Mouse (Mus musculus) lung, embryonic 15.5 days (tissue): ENCODE data around the gene Zfp296. TPM values are rescaled to one million over a fixed set of nuclear protein-coding genes. Genes with fewer than 3 reads are reported as not detected.

Experiments used
- ATAC-seq: fragments of 200-750 bp; cut with Nextera tagmentation; 2 replicates; pipeline ENCODE4 v1.8.0; 2017; ENCODE audit warnings: moderate number of reproducible peaks, borderline replicate concordance; ENCODE audit not compliant: low FRiP score, low TSS enrichment; ENCODE audit errors: extremely low read depth
- H3K27ac ChIP-seq: fragments of 300-500 bp; sonication (generic); 2 replicates; pipeline ENCODE4 v1.5.1; 2015; ENCODE audit warnings: moderate library complexity, mild to moderate bottlenecking, inconsistent platforms
- H3K27me3 ChIP-seq: fragments of 300-500 bp; sonication (generic); 2 replicates; pipeline ENCODE4 v1.6.1; 2015; ENCODE audit warnings: inconsistent platforms
- H3K36me3 ChIP-seq: fragments of 300-500 bp; sonication (generic); 2 replicates; pipeline ENCODE4 v1.6.1; 2015; ENCODE audit warnings: inconsistent platforms
- H3K4me1 ChIP-seq: fragments of 300-500 bp; sonication (generic); 2 replicates; pipeline ENCODE4 v1.6.1; 2015; ENCODE audit warnings: inconsistent platforms
- H3K4me2 ChIP-seq: fragments of 300-500 bp; sonication (generic); 2 replicates; pipeline ENCODE4 v1.6.1; 2015; ENCODE audit warnings: inconsistent platforms, mild to moderate bottlenecking, moderate library complexity
- H3K4me3 ChIP-seq: fragments of 300-500 bp; sonication (generic); 2 replicates; pipeline ENCODE4 v1.5.1; 2015; ENCODE audit warnings: mild to moderate bottlenecking, inconsistent platforms
- H3K9ac ChIP-seq: fragments of 300-500 bp; sonication (generic); 2 replicates; pipeline ENCODE4 v1.6.1; 2015; ENCODE audit warnings: inconsistent platforms
- H3K9me3 ChIP-seq: fragments of 300-500 bp; sonication (generic); 2 replicates; pipeline ENCODE4 v1.6.1; 2016; ENCODE audit warnings: inconsistent platforms
- WGBS: fragments of 180-500 bp; shearing (Covaris S2); methylation state at CpG from one replicate; pipeline ENCODE4 v1.1.7; 2015; 5-methylcytosine and 5-hydroxymethylcytosine counted together
- polyA plus RNA-seq: library from polyadenylated mRNA; unstranded; fragments of >200 nt; fragmentation: Nextera tagmentation; extraction: Ambion mirVana; gene quantifications from 2 replicates; pipeline ENCODE4 v1.2.1, GENCODE M21; 2015

Zfp296 gene
- polyA plus RNA-seq, 1 experiment from 2014 or later, result 0.50 TPM

DNA sequence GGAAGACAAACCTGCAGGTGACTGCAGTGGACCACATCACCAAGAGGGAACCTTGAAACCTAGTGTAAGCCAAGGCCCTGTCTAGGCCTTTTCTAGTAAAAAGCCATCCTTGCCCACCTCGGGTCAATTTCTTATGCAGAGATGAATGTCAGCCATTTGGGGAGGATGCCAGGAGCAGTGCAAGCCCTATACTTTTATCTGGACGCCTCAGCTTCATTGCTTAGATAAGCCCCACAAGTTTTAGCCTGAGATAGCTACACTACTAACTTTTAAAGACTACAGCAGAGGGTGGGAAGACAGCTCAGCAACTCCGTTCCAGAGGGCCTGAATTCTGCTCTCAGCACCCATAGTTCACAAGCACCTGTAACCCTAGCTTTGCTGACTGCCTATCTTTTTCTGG, 13.2 kb upstream of the Zfp296 start:
- Histone ChIP-seq H3K27me3 (no peaks in the 10 kb centered on the region), H3K9me3 (no peaks in the 10 kb centered on the region; the same call in 1 of the 2 replicates), H3K27ac (no peak overlapping the region), H3K4me2 (no peak overlapping the region), H3K4me3 (no peak overlapping the region), H3K36me3 (peaks cover 33% of the 10 kb centered on the region), H3K9ac (0 out of 2 replicates have a peak overlapping the region, but pooled peaks have one; percentile 5), H3K4me1 (peaks cover 30% of the 10 kb centered on the region)
- WGBS, result 79% methylated on average over 3 of the region's 3 CpGs
- no peak for ATAC-seq

DNA sequence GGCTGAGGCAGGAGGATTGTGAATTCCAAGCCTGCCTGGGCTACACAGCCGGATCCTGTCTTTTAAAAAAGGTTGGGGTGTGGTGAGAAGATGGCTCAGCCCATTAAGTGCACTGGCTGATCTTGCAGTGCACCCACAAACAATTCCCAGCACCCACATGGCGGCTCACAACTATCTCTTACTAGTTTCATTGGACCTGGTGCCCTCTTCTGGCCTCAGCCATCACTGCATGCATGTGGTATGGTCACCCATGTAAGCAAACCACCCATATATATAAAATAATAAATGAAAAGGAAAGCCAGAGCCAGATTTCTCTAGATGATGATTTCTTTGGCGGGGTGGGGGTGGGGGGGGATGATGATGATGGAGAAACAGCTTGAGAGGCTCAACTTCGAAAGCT, 12.6 kb upstream of the Zfp296 start:
- H3K36me3 ChIP-seq, result peaks cover 35% of the 10 kb centered on the region
- H3K4me2 ChIP-seq, result no peak overlapping the region
- H3K4me1 ChIP-seq, result peaks cover 24% of the 10 kb centered on the region
- no peak overlapping the region for H3K4me3 ChIP-seq
- H3K9me3 ChIP-seq, result no peaks in the 10 kb centered on the region; the same call in 1 of the 2 replicates
- H3K27ac ChIP-seq, result no peak overlapping the region
- H3K9ac ChIP-seq, result no peak overlapping the region
- WGBS, result 94% methylated on average over 4 of the region's 4 CpGs
- no peaks in the 10 kb centered on the region for H3K27me3 ChIP-seq
- ATAC-seq, result no peak

DNA sequence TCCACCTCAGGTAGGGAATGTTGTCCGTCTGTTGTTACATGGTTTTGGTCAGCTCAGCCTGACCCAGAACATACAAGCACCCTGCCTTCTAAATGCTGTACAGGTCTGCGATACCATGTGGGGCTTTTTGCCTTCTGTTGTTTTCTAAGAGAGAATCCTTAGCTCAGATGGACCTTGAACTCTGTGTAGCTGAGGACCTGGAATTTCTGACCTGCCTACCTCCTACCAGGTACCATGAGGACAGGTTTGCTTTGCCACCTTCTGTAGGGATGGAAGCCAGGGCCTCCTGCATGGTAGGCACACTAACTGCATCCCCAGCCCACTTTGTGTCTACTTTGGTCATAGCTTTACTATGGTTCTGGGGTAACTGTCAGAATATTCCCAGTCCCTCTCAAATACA, 11.3 kb upstream of the Zfp296 start:
- WGBS, result 97% methylated on average over 2 of the region's 2 CpGs
- peaks cover 47% of the 10 kb centered on the region for H3K36me3 ChIP-seq

DNA sequence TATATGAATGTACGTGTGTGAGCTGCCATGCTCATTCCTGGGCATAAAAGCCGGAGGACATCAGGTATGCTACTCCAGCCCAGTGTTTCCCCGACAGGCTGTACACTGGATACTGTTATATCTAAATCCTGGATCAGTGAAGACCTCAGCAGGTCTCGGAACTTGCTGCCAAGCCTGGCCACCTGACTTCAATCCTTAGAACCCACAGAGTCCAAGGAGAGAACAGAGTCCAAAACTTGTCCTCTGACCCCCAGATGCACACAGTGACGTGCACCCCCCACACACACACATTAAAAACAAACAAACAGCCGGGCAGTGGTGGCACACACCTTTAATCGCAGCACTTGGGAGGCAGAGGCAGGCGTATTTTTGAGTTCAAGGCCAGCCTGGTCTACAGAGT, 9.7 kb upstream of the Zfp296 start:
- Histone ChIP-seq H3K27me3 (no peaks in the 10 kb centered on the region), H3K4me2 (no peak overlapping the region), H3K9me3 (no peaks in the 10 kb centered on the region; the same call in 1 of the 2 replicates), H3K4me1 (peaks cover 21% of the 10 kb centered on the region), H3K4me3 (no peak overlapping the region), H3K27ac (no peak overlapping the region), H3K36me3 (peaks cover 47% of the 10 kb centered on the region), H3K9ac (no peak overlapping the region)
- ATAC-seq, result no peak
- 89% methylated on average over 8 of the region's 8 CpGs for WGBS

More for the DNA sequence above, 11.3 kb upstream of the Zfp296 start:
- no peak overlapping the region for H3K27ac ChIP-seq
- no peak overlapping the region for H3K9ac ChIP-seq
- no peaks in the 10 kb centered on the region for H3K27me3 ChIP-seq
- ATAC-seq, result no peak
- H3K9me3 ChIP-seq, result no peaks in the 10 kb centered on the region; the same call in 1 of the 2 replicates
- H3K4me1 ChIP-seq, result peaks cover 11% of the 10 kb centered on the region
- H3K4me2 ChIP-seq, result no peak overlapping the region
- no peak overlapping the region for H3K4me3 ChIP-seq

DNA sequence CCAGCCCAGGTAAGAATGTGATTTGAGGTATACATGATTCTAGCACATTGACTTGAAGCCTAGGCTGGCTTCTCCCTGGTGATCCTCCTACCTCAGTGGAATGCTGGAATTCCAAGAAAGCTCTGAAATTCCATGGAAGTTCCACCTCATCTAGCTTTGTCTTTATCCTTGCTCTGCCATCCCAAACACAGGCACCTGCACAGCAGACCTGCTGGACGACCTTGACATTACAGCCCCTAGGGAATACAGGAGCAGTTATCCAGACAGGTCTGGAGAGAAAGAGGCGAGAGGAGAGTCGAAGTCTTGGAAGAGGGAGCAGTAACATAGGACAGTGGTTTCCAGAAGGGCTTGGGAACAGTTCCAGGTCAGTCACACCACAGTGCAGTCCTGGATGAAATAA, 7.4 kb upstream of the Zfp296 start:
- Histone ChIP-seq H3K4me1 (peaks cover 23% of the 10 kb centered on the region), H3K27me3 (peaks cover 1% of the 10 kb centered on the region; the same call in 1 of the 2 replicates), H3K36me3 (peaks cover 41% of the 10 kb centered on the region), H3K9ac (no peak overlapping the region), H3K27ac (no peak overlapping the region), H3K4me3 (no peak overlapping the region), H3K9me3 (no peaks in the 10 kb centered on the region), H3K4me2 (no peak overlapping the region)
- 75% methylated on average over 3 of the region's 3 CpGs for WGBS
- no peak for ATAC-seq

DNA sequence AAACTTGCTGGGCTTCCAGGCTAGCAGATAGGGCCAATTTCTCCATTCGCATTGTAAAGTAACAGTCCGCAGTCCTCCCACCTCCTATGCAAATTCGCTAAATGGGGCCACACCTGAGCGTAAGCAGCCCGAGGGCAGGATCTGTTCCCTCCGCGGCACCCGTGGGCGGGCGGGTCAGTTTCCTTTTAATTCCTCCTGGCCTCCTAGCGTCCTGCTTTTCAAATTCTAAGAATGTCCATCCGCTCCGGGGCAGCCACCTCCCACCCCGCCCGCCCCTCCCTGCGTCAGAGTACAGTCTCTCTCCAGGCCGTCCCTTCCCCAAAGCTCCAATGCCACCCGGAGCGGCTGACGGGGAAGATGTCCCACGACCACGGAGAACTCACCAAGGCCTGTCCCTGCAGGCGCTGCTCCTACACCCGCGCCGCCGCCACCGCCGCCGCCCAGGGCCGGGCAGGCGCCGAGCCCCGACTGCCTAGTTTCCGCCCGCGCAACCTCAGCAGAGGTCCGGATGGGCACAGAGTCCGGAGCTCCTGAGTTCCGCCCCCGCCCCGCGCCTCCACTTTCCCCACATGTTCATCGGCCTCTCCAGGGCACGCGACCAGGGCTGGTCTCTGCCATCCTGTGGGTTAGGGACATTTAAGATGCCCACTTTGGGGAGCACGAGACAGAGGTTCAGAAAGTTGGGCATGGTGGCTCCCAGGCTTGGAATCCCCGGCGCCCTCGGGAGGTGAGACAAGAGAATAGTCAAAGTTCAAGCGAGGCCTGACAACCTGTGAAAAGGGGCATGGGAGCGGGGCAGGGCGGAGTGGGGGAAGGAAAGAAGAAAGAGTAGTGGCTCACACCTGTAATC, 3.9 kb upstream of the Zfp296 start:
- peak overlapping the region; percentile 93 for H3K27ac ChIP-seq
- H3K9me3 ChIP-seq, result no peaks in the 10 kb centered on the region
- under 1% methylated on average over 53 of the region's 53 CpGs for WGBS
- peaks cover 34% of the 10 kb centered on the region for H3K4me1 ChIP-seq
- H3K27me3 ChIP-seq, result peaks cover 27% of the 10 kb centered on the region
- H3K36me3 ChIP-seq, result peaks cover 18% of the 10 kb centered on the region; the same call in 1 of the 2 replicates
- H3K4me2 ChIP-seq, result peak overlapping the region; percentile 91
- peak overlapping the region; percentile 81 for H3K9ac ChIP-seq
- H3K4me3 ChIP-seq, result peak overlapping the region; percentile 81
- peak; percentile 81 for ATAC-seq

DNA sequence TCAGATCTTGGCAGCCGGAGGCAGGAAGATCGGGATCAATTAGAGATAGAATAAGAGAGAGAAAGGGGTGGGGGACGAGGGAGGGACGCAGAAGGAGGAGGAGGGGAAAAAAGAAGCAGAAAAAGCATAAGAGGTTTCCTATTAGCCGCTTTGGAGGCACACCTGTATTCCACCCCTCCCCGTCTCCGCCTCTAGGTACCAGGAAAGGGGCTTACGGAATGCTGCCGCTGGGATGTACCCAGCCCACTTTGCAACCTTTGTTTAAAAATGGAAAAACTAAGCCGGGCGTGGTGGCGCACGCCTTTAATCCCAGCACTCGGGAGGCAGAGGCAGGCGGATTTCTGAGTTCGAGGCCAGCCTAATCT, 3.3 kb upstream of the Zfp296 start:
- 16% methylated on average over 16 of the region's 16 CpGs for WGBS
- Histone ChIP-seq H3K4me3 (peak overlapping the region; percentile 81), H3K9me3 (no peaks in the 10 kb centered on the region), H3K36me3 (peaks cover 15% of the 10 kb centered on the region; the same call in 1 of the 2 replicates), H3K9ac (peak overlapping the region; percentile 81), H3K4me1 (peaks cover 34% of the 10 kb centered on the region), H3K4me2 (peak overlapping the region; percentile 91), H3K27ac (peak overlapping the region; percentile 93), H3K27me3 (peaks cover 33% of the 10 kb centered on the region)
- ATAC-seq, result no peak

DNA sequence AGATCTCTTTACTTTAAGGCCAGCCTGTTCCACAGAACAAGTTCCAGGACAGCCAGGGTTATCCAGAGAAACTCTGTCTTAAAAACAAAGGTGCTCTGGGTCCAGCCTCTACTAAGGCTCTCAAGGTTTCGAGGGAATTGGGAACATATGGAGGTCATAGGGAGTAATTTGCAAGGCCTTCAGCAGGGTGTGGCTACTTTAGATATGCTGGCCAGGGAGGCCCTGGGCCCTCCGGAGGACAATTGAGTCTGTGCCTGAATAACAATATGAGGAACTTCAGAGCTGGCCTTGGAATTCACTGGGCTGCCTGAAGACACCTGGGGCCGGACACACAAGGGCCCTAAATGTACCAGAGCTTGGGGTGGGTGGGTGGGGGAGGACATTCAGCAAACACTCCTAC, 1.5 kb upstream of the Zfp296 start:
- Histone ChIP-seq H3K27ac (no peak overlapping the region), H3K9ac (no peak overlapping the region), H3K4me1 (peaks cover 34% of the 10 kb centered on the region), H3K9me3 (no peaks in the 10 kb centered on the region), H3K36me3 (peaks cover 8% of the 10 kb centered on the region), H3K27me3 (peaks cover 35% of the 10 kb centered on the region), H3K4me2 (no peak overlapping the region), H3K4me3 (no peak overlapping the region)
- no peak for ATAC-seq
- 65% methylated on average over 3 of the region's 3 CpGs for WGBS

DNA sequence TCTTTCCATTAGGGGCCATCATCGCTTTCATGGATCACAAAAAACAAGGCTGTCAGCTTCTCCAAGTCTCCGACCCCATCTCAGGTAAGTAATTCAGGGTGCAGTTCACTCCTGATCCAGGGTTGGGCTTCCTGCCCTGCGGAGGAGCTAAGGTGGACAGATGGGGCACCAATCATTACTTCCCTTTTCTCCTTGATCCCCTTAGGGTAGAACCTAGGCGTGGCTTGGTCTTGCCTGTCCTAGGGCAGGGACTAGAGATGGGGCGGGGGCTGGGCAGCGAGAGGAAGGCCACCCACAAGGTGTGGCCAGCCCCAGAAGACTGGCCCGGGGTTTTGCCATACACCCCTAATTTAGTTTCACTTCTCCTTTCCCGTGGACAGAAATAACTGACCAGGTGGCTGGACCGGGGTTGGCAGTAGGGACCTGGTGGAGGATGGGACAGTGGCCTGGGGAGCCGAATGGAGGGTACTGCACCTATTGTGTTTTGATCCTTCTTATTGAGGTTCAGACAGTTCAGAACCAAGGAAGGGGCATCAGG, 859 bp downstream of the Zfp296 start:
- H3K9me3 ChIP-seq, result no peaks in the 10 kb centered on the region
- H3K27me3 ChIP-seq, result peaks cover 35% of the 10 kb centered on the region
- H3K4me1 ChIP-seq, result peaks cover 18% of the 10 kb centered on the region
- no peak for ATAC-seq
- peaks cover 27% of the 10 kb centered on the region for H3K36me3 ChIP-seq
- WGBS, result 19% methylated on average over 10 of the region's 10 CpGs
- peak overlapping the region; percentile 43 for H3K4me3 ChIP-seq
- peak overlapping the region; percentile 27; the same call in 1 of the 2 replicates for H3K9ac ChIP-seq
- no peak overlapping the region for H3K27ac ChIP-seq
- H3K4me2 ChIP-seq, result peak overlapping the region; percentile 89

DNA sequence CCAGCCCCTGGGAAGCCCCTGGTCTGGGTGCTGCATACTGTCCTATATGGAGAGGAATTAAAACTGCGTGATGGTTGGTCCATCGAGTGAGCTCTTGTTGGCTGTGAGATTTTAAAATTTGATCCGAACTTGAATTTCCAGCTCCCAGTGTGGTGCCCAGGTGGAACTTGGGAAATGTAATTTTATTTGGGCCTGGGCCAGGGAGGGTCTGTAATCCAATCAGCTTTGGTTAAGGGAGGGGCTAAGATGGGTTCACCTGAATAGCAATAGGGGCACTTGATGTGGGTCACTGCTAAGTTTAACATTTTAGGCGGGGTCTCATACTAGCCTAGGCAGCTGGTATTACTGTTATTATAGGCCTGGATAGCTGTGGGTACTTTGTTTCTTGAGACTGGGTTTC, 1.3 kb downstream of the Zfp296 start:
- no peak for ATAC-seq
- peaks cover 35% of the 10 kb centered on the region for H3K27me3 ChIP-seq
- no peak overlapping the region for H3K27ac ChIP-seq
- no peaks in the 10 kb centered on the region for H3K9me3 ChIP-seq
- no peak overlapping the region for H3K9ac ChIP-seq
- peaks cover 18% of the 10 kb centered on the region for H3K4me1 ChIP-seq
- H3K4me2 ChIP-seq, result peak overlapping the region; percentile 89; the same call in 1 of the 2 replicates
- H3K4me3 ChIP-seq, result no peak overlapping the region
- H3K36me3 ChIP-seq, result peaks cover 28% of the 10 kb centered on the region
- 60% methylated on average over 4 of the region's 4 CpGs for WGBS

DNA sequence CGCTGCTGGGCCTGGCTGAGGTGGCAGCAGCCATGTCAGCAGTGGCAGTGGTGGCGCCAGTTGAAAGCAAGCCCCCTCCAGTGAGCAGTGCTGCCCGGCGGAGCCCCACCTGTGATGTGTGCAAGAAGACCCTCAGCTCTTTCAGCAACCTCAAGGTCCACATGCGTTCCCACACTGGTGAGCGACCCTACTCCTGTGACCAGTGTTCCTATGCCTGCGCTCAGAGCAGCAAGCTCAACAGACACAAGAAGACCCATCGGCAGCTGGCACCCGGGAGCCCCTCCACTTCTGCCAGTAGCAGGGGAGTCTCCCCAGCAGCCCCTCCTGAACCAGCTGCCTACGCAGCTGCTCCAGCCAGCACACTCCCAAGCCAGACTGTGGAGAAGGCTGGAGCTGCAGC, 2.7 kb downstream of the Zfp296 start:
- Histone ChIP-seq H3K4me3 (no peak overlapping the region), H3K4me2 (no peak overlapping the region), H3K36me3 (peaks cover 41% of the 10 kb centered on the region), H3K27ac (no peak overlapping the region), H3K4me1 (peaks cover 11% of the 10 kb centered on the region), H3K9ac (no peak overlapping the region), H3K9me3 (no peaks in the 10 kb centered on the region), H3K27me3 (peaks cover 33% of the 10 kb centered on the region)
- 81% methylated on average over 10 of the region's 10 CpGs for WGBS
- no peak for ATAC-seq

DNA sequence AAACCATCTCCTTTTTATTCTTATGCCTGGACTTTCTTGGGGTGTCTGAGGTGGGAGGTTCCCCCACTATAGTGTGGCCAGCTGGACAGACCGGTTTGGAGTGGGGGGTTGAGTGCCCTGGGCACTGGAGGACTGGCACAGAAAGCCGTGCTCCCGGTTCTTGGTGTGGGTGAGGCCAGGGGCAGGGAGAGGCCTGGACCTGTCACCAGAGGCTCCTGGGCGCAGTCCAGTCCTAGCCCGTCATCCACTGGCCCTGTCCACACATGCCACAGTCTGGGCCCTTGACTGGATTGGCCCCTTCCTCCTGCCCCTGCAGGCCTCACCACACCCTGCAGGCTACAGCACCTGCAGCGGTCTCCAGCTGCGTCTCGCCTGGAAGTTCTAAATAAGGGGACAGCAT, 3.5 kb downstream of the Zfp296 start:
- H3K27me3 ChIP-seq, result peaks cover 32% of the 10 kb centered on the region
- H3K36me3 ChIP-seq, result peaks cover 48% of the 10 kb centered on the region
- peak; percentile 12; the same call in 1 of the 2 replicates for ATAC-seq
- H3K4me2 ChIP-seq, result no peak overlapping the region
- WGBS, result 81% methylated on average over 8 of the region's 8 CpGs
- no peaks in the 10 kb centered on the region for H3K9me3 ChIP-seq
- H3K9ac ChIP-seq, result no peak overlapping the region
- no peak overlapping the region for H3K27ac ChIP-seq
- peaks cover 11% of the 10 kb centered on the region for H3K4me1 ChIP-seq
- H3K4me3 ChIP-seq, result no peak overlapping the region
